Mouse (Mus musculus) limb, embryonic 15.5 days (tissue): ENCODE measurements at regions not wholly inside any gene's neighbourhood (a gene's known extent, or its start where the extent isn't known, plus 50 kb on each side); places are given as distances from the start of the nearest gene placed in this dataset.

Experiments used
- ATAC-seq: fragments of 200-750 bp; cut with Nextera tagmentation; 2 replicates; pipeline ENCODE4 v1.8.0; 2017; ENCODE audit warnings: low read depth, moderate TSS enrichment; ENCODE audit not compliant: insufficient number of reproducible peaks, low FRiP score, low TSS enrichment
- H3K27ac ChIP-seq: fragments of 300-500 bp; sonication (generic); 2 replicates; pipeline ENCODE4 v1.5.1; 2015; ENCODE audit warnings: moderate library complexity, mild to moderate bottlenecking, inconsistent platforms
- H3K27me3 ChIP-seq: fragments of 300-500 bp; sonication (generic); 2 replicates; pipeline ENCODE4 v1.6.1; 2015; ENCODE audit warnings: inconsistent platforms
- H3K36me3 ChIP-seq: fragments of 300-500 bp; sonication (generic); 2 replicates; pipeline ENCODE4 v1.6.1; 2015; ENCODE audit warnings: inconsistent platforms
- H3K4me1 ChIP-seq: fragments of 300-500 bp; sonication (generic); 2 replicates; pipeline ENCODE4 v1.6.1; 2015; ENCODE audit warnings: inconsistent platforms
- H3K4me2 ChIP-seq: fragments of 300-500 bp; sonication (generic); 2 replicates; pipeline ENCODE4 v1.6.1; 2015; ENCODE audit warnings: mild to moderate bottlenecking, inconsistent platforms
- H3K4me3 ChIP-seq: fragments of 300-500 bp; sonication (generic); 2 replicates; pipeline ENCODE4 v1.5.1; 2015; ENCODE audit warnings: mild to moderate bottlenecking, inconsistent platforms
- H3K9ac ChIP-seq: fragments of 300-500 bp; sonication (generic); 2 replicates; pipeline ENCODE4 v1.6.1; 2015; ENCODE audit warnings: inconsistent platforms
- H3K9me3 ChIP-seq: fragments of 300-500 bp; sonication (generic); 2 replicates; pipeline ENCODE4 v1.6.1; 2016; ENCODE audit warnings: inconsistent platforms
- WGBS: fragments of 180-500 bp; shearing (Covaris S2); methylation state at CpG from one replicate; pipeline ENCODE4 v1.1.7; 2015; 5-methylcytosine and 5-hydroxymethylcytosine counted together

- Histone ChIP-seq H3K9ac (no peak overlapping the region), H3K4me2 (no peak overlapping the region), H3K4me3 (no peak overlapping the region), H3K36me3 (no peaks in the 10 kb centered on the region), H3K4me1 (no peaks in the 10 kb centered on the region), H3K27ac (no peak overlapping the region), H3K27me3 (no peaks in the 10 kb centered on the region), H3K9me3 (no peaks in the 10 kb centered on the region)
- no peak for ATAC-seq
Measured at GRCm38 (mm10) chr12:45659612-45660011, 585.1 kb upstream of the Stxbp6 start.

DNA sequence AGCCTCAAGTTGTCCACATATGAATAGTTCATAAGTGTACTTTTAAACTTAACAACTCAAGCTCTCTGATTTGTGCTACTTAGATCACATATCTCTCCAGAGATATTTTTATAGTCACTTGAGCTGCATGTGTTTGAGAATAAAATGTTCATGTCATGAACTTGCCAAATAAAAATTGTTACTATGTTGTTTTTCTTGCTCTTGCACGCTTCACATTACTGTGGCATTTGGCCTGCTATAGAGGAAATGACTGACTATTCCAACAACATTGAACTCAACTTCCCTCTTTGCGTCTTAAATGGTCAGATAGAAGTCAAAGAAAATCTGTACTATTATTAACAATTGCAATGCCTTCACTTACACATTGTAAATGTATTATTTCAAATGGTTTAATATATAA, 582.1 kb upstream of the Stxbp6 start:
- Histone ChIP-seq H3K27ac (no peak overlapping the region), H3K27me3 (no peaks in the 10 kb centered on the region), H3K36me3 (no peaks in the 10 kb centered on the region), H3K9ac (no peak overlapping the region), H3K4me2 (no peak overlapping the region), H3K4me1 (no peaks in the 10 kb centered on the region), H3K9me3 (no peaks in the 10 kb centered on the region), H3K4me3 (no peak overlapping the region)
- ATAC-seq, result no peak
- WGBS, result 49% methylated on average over 2 of the region's 2 CpGs

DNA sequence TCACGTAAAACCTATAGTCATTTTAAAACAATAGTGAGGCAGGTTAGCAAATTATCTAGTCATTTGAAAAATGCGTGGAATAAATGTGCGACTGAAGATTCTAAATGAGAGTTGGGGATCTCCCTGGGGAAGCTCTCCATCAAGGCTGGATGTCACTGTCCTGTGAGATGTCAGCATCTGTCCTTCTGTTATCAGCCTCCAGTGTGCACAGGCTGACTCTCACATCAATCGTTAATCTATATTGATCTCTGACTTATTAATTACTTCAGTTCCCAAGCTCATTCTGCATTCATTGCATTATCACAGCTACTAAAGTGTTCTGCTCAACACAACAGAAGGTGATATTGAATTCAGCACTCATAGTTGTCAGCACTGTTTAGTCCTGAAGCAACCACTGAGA, 574.1 kb upstream of the Stxbp6 start:
- Histone ChIP-seq H3K27ac (no peak overlapping the region), H3K36me3 (no peaks in the 10 kb centered on the region), H3K9me3 (no peaks in the 10 kb centered on the region), H3K4me2 (no peak overlapping the region), H3K4me3 (no peak overlapping the region), H3K27me3 (no peaks in the 10 kb centered on the region), H3K4me1 (no peaks in the 10 kb centered on the region), H3K9ac (no peak overlapping the region)
- 92% methylated on average over 4 of the region's 4 CpGs for WGBS
- ATAC-seq, result no peak

- H3K4me3 ChIP-seq, result no peak overlapping the region
- no peak overlapping the region for H3K9ac ChIP-seq
- no peak overlapping the region for H3K4me2 ChIP-seq
- H3K27ac ChIP-seq, result no peak overlapping the region
- H3K4me1 ChIP-seq, result no peaks in the 10 kb centered on the region
- WGBS, result 85% methylated on average over 2 of the region's 2 CpGs
- no peaks in the 10 kb centered on the region for H3K36me3 ChIP-seq
- H3K9me3 ChIP-seq, result no peaks in the 10 kb centered on the region
- no peak for ATAC-seq
- no peaks in the 10 kb centered on the region for H3K27me3 ChIP-seq
Measured at GRCm38 (mm10) chr12:45644180-45644579, 569.7 kb upstream of the Stxbp6 start.

- H3K27me3 ChIP-seq, result no peaks in the 10 kb centered on the region
- H3K27ac ChIP-seq, result no peak overlapping the region
- ATAC-seq, result no peak
- H3K4me1 ChIP-seq, result no peaks in the 10 kb centered on the region
- no peaks in the 10 kb centered on the region for H3K9me3 ChIP-seq
- H3K36me3 ChIP-seq, result no peaks in the 10 kb centered on the region
- H3K4me3 ChIP-seq, result no peak overlapping the region
- H3K9ac ChIP-seq, result no peak overlapping the region
- 81% methylated on average over 1 of the region's 1 CpGs for WGBS
- no peak overlapping the region for H3K4me2 ChIP-seq
Measured at GRCm38 (mm10) chr12:45622830-45623229, 548.3 kb upstream of the Stxbp6 start.

DNA sequence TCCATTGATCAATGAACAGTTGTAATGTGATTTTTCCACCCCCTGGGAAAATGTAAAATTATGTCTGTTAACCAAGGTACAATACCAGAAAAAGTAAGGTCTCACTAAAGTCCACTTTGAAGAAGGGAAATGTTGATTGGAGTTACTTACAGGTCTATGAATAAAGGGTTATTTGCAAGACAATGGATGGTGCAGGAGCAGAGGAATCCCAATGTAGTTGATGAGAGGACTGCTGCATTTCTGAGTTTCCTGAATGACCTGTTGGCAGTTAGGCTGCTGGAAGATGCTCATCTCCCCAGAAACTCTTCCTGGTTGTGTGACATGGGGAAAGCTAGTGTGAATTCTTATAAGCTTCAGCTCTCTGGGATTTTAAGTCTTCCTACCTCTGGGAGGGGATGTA, 545.5 kb upstream of the Stxbp6 start:
- no peak for ATAC-seq
- no peaks in the 10 kb centered on the region for H3K4me1 ChIP-seq
- no peak overlapping the region for H3K4me3 ChIP-seq
- H3K27me3 ChIP-seq, result no peaks in the 10 kb centered on the region
- H3K36me3 ChIP-seq, result no peaks in the 10 kb centered on the region
- no peaks in the 10 kb centered on the region for H3K9me3 ChIP-seq
- H3K9ac ChIP-seq, result no peak overlapping the region
- H3K27ac ChIP-seq, result no peak overlapping the region
- H3K4me2 ChIP-seq, result no peak overlapping the region

- Histone ChIP-seq H3K27ac (no peak overlapping the region), H3K9ac (no peak overlapping the region), H3K4me1 (no peaks in the 10 kb centered on the region), H3K27me3 (no peaks in the 10 kb centered on the region), H3K36me3 (no peaks in the 10 kb centered on the region), H3K4me2 (no peak overlapping the region), H3K9me3 (no peaks in the 10 kb centered on the region), H3K4me3 (no peak overlapping the region)
- no peak for ATAC-seq
- 13% methylated on average over 1 of the region's 1 CpGs for WGBS
Measured at GRCm38 (mm10) chr12:45614509-45615150, 540.1 kb upstream of the Stxbp6 start.

DNA sequence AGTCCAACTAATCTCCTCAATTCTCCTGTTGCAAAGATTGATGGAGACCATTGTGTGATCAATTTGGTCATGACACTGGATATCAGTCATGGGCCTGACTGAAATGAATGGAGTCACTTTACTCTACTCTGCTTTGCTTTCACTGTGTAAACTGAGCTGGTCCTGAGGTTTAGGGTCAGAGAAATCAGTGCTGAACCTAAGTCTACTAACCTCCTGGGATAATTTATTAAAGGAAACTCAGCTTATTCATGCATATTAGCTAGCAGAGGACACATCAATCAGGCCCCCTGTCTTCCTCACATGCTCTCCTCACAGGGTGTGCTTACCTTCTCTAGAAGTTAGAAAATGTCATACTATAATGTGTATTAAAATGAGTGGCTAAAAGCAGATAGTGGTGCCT, 539.6 kb upstream of the Stxbp6 start:
- Histone ChIP-seq H3K4me2 (no peak overlapping the region), H3K36me3 (no peaks in the 10 kb centered on the region), H3K27me3 (no peaks in the 10 kb centered on the region), H3K4me1 (no peaks in the 10 kb centered on the region), H3K27ac (no peak overlapping the region), H3K9me3 (no peaks in the 10 kb centered on the region), H3K9ac (no peak overlapping the region), H3K4me3 (no peak overlapping the region)
- ATAC-seq, result no peak

GRCm38 (mm10) chr12:45599443-45599842, 524.9 kb upstream of the Stxbp6 start:
- Histone ChIP-seq H3K9me3 (no peaks in the 10 kb centered on the region), H3K4me3 (no peak overlapping the region), H3K4me2 (no peak overlapping the region), H3K27ac (no peak overlapping the region), H3K36me3 (no peaks in the 10 kb centered on the region), H3K27me3 (no peaks in the 10 kb centered on the region), H3K9ac (no peak overlapping the region), H3K4me1 (no peaks in the 10 kb centered on the region)
- no peak for ATAC-seq
- WGBS, result 69% methylated on average over 3 of the region's 3 CpGs

DNA sequence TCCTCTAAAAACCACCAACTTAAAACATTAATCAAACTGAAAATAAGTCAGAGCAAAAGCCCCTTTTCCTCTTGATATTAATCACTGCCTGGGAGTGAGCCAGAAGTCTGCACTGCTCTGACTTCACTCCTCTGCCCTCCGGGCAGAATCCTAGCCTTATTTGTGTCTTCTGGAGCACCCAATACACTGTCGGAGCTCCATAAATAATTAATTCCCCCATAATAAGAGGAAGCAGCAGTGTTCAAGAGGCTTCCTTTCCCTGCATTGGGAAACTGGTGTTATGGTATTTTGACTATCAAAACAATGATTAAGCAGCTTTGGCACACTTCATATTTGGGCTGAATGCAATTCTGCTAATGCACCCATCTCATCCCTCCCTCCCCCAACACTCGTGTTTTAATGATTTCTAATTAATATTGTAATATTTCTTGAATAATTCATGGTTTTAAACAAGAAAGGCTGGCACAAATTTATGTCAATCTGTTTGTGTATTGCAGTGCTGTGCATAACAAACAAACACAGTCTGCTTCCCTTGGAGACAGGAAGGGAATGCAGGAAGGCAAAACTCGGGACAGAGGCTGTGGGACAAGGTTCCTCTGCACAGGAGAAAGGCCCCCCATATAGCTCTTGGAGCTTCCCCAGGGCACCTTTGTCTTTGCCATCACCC, 523.5 kb upstream of the Stxbp6 start:
- Histone ChIP-seq H3K27ac (no peak overlapping the region), H3K9me3 (no peaks in the 10 kb centered on the region), H3K36me3 (no peaks in the 10 kb centered on the region), H3K27me3 (no peaks in the 10 kb centered on the region), H3K4me3 (no peak overlapping the region), H3K4me2 (no peak overlapping the region), H3K4me1 (no peaks in the 10 kb centered on the region), H3K9ac (no peak overlapping the region)
- WGBS, result 50% methylated on average over 4 of the region's 4 CpGs
- ATAC-seq, result no peak

DNA sequence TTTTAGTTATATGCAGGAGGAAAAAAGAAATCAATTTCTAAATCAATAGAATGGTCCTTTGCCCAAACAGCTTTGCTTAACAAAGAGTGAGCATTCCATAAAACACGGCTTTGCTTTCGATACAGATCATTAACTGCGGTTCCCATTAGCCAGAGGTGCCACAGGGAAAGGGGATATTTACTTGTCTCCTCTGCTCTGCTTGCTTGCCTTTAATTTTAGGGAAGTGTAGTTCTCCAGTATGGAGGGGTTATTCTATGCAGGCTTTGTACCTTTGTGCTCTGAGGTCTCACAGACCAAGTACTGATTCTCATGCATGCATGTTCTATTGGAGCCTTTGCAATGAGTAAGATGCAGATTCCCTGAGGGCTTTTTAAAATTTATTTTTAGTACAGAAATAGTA, 520.2 kb upstream of the Stxbp6 start:
- H3K36me3 ChIP-seq, result no peaks in the 10 kb centered on the region
- H3K27me3 ChIP-seq, result no peaks in the 10 kb centered on the region
- H3K9ac ChIP-seq, result no peak overlapping the region
- no peak overlapping the region for H3K4me3 ChIP-seq
- H3K4me2 ChIP-seq, result no peak overlapping the region
- ATAC-seq, result no peak
- no peak overlapping the region for H3K27ac ChIP-seq
- WGBS, result 65% methylated on average over 3 of the region's 3 CpGs
- H3K9me3 ChIP-seq, result no peaks in the 10 kb centered on the region
- H3K4me1 ChIP-seq, result no peaks in the 10 kb centered on the region

GRCm38 (mm10) chr12:45590191-45590590, 515.7 kb upstream of the Stxbp6 start:
- Histone ChIP-seq H3K36me3 (no peaks in the 10 kb centered on the region), H3K9ac (no peak overlapping the region), H3K4me2 (no peak overlapping the region), H3K27ac (no peak overlapping the region), H3K9me3 (no peaks in the 10 kb centered on the region), H3K27me3 (no peaks in the 10 kb centered on the region), H3K4me1 (no peaks in the 10 kb centered on the region), H3K4me3 (no peak overlapping the region)
- no peak for ATAC-seq
- WGBS, result 87% methylated on average over 2 of the region's 2 CpGs

- Histone ChIP-seq H3K36me3 (no peaks in the 10 kb centered on the region), H3K4me1 (no peaks in the 10 kb centered on the region), H3K9me3 (no peaks in the 10 kb centered on the region), H3K27ac (no peak overlapping the region), H3K4me3 (no peak overlapping the region), H3K9ac (no peak overlapping the region), H3K27me3 (no peaks in the 10 kb centered on the region), H3K4me2 (no peak overlapping the region)
- WGBS, result 81% methylated on average over 4 of the region's 4 CpGs
- no peak for ATAC-seq
Measured at GRCm38 (mm10) chr12:45585763-45586162, 511.3 kb upstream of the Stxbp6 start.
